Mouse (Mus musculus): ENCODE data around the gene Vps33b.

Vps33b gene

DNA sequence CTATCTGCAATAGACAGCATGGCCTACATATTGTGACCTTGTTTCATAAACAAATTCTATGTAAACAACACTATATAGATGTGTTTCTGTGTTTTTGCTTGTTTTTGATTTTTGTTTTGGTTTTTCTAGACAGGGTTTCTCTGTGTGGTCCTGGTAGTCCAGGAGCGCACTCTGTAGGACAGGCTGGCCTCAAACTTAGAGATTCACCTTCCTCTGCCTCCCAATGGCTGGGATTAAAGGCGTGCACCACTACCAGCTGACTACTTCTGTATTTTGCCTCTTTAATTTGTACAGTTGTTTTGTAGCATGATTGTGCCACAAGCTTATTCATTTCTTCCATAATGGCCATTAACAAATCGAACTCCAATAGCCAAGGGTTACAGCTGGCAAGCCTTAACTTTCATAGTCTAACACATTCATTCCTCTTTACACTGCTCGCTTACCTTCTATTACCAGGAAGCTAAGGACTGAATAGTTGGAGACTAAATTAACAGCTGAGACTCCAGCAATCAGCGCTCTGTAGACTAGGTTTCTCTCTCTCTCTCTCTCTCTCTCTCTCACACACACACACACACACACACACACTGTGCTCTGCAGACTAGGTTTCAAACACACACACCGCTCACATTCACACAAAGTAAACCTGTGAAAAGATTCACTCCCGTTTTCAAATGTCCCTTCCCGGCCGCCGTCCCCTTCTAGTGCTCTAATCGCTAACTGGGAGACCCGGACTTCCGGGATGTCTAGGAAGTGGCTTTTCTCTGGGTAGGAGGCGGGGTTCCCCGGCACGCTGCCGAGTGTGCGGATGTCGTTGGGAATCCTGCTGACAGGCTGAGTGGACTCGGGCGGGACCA is at the start of gene Vps33b:
Vps33b (plus strand) TSS at position 753 of the 854 bp plus-strand sequence.
- in situ Hi-C loops (cut with MboI, MseI) = no loop called here

DNA sequence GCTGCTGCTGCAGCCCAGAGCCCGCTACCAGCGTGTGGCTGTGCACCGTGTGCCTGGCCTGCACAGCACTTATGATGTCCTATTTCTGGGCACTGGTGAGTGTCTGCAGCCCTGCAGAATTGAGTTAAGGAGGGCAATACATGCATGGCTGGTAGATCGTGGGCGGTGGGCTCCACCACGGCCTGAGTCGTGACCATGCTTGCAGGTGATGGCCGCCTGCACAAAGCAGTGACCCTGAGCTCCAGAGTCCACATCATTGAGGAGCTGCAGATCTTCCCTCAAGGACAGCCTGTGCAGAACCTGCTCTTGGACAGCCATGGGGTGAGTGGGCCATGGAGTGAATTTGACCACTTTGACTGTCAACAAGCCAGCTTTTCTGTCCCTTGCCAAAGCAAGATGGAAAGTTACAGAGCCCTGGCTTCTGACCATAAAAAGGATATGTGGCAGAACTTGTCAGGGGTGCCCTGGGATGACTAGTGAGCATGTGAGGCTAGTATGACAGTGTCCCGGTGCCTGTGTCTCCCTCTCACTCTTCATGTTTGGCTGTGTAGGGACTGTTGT is 49.1 kb upstream of the Vps33b start:
- in situ Hi-C loops (cut with MboI, MseI) = no loop called here

DNA sequence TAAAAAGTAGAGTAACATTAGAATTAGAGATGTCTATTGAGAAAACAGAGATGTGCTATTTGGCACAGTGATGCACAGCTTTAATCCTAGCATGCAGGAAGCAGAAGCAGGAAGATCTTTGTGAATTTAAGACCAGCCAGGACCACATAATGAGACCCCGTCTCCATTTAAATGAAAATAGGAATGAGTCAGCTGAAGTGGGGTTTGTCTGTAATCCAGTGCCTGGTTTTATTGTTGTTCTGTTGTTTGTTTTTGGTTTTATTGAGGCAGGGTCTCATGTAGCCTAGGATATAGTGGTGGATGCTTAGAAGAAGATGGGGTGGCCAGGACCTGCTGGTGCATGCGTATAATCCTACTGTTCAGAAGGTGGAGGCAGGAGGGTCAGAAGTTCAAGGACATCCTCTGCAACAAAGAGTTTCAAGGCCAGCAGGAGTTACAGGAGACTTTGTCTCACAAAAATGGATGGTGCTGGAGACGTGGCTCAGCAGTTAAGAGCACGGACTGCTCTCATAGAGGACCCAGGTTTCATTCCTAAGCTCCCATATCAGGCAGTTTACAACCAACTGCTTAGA is 48.2 kb upstream of the Vps33b start:
- in situ Hi-C loops (cut with MboI, MseI) = no loop called here

DNA sequence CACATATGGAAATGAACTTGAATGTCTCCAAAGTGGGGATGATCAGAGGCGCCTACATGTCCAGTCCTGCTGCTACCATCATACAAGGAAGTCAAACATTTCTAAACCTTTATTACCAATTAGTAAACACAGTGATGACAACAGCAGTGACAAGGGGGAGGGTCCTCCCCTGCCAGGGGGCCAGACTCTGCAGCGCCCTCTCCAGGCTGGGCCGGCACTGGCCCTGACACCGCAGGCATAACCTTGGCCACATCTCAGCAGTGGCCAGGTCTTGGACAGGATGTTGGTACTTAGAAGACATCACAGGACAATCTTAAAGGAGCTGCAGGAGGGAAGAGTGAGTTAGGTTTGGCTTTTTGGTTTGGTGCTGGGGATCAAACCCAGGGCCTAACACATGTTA is 42.4 kb upstream of the Vps33b start:
- in situ Hi-C loops (cut with MboI, MseI) = no loop called here

DNA sequence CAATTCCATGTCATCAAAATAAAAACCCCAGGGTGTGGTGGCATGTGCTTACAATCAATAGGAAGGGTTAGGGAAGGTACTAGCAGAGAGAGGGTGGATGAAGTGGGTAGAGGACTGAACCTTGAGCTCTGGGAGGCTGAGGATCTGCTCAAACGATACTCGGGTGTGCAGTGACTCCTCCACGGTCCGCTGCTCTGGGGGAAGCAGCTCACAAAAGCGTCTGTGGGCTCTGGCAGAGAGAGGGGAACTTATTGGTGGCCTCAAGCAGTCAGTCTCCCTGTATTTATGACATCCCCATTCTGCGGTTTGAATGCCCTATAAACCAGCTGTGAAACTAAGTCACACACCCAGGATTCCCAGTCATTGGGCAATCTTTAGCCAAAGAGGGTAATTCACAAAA is 39.3 kb upstream of the Vps33b start:
- in situ Hi-C loops (cut with MboI, MseI) = no loop called here

DNA sequence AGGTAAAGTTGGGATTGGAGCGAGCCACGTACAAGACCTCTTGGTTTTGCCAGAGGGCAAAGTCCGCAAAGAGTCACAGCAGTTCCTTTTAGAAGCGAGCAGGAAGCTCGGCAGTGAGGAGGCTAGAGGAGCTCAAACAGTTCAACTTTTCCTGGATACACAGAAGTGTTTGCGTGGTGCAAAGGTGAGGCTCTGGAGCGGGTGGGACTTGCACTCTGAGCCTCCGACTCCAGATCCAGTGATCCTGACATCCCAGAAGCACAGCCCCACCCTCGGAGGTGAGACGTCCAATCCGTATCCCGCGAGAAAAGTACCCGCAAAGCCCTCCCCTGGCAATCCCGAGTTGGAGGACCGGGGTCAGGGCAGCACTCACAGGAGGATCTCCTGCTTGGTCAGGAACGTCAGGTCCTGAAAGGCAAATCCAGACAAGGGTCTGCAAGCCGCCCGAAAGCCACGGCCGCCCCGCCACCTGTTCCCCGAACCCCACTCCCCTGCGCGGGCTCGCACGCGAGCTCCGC is 37.4 kb upstream of the Vps33b start:
- in situ Hi-C loops (cut with MboI, MseI) = no loop called here

DNA sequence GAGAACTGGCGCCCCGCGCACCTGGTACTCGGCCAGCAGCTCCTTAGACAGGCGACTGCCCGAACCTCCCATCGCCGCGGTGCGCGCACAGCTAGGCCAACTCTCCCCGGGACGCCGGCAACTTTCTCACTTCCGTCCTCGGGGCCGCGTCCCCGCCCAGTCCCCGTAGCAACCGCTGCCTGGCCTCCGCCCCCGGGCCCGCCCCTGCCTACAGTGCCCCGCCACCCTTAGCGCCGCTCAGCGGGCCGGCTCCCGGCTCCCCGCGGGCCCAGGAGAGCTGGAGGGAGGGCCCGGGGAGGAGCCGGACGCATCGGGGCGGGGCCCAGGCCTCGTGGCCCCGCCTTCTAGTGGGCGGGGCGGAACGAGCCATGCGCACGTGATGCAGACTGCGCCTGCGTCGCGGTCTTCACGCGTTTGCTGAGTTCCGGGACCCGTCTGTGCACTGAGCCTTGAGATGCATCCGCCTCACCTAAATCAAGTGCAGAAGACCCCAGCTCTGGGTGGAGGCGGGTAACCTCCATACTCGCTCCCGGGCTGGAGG is 36.9 kb upstream of the Vps33b start, which contains the start of the genes Cib1 and Gdpgp1:
Cib1 (minus strand) TSS at position 325 of the 541 bp plus-strand sequence.
Gdpgp1 (plus strand) TSS at position 377 of the 541 bp plus-strand sequence.
- in situ Hi-C loops (cut with MboI, MseI) = no loop called here

DNA sequence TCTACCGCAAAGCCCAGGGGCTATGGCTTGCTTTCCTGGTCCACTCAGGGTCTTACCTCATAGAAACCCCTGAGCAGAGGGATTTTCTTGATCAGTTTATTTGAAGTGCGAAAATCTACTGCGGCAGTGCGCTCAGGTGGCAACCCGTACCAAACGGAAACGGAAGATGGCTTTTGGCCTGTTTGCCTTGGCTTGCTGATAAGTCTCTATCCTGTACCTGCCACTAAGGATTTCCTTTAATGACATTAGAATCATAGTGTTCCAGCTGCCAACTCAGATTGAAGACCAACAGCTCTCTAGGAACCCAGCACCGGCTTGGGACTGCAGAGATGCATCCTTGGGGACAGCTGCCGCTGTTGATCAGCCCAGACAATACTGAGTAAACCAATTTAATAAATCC is 35.6 kb upstream of the Vps33b start:
- in situ Hi-C loops (cut with MboI, MseI) = no loop called here

DNA sequence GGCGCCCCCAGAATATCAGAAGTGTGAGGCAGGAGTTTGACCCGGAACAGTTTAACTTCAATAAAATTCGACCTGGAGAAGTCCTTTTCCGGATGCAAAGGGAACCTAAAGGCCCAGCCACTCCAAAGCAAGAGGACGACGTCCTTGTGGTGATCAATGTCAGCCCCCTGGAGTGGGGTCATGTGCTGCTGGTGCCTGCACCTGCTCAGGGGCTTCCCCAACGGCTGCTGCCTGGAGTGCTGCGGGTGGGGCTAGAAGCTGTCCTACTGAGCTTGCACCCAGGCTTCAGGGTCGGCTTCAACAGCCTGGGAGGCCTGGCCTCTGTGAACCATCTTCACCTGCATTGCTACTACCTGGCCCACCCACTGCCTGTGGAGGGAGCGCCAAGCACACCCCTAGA is 30.9 kb upstream of the Vps33b start:
- in situ Hi-C loops (cut with MboI, MseI) = no loop called here

DNA sequence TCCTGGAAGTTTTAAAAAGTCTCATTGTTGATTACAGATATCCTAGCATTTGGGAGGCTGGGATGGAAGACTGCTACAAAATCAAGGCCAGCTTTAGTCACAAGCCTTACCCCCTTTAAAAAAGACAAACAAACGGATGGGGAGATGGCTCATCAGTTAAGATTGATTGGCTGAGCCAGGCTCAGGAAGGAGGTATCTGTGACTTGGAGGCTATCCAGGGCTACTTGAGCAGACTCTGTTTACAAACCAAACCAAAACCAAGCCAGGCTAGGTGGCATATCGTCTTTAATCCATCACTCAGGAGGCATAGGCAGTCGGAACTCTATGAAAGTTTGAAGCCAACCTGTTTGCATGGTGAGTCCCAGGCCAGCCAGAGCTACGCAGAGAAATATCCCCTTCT is 27.8 kb upstream of the Vps33b start:
- in situ Hi-C loops (cut with MboI, MseI) = no loop called here

DNA sequence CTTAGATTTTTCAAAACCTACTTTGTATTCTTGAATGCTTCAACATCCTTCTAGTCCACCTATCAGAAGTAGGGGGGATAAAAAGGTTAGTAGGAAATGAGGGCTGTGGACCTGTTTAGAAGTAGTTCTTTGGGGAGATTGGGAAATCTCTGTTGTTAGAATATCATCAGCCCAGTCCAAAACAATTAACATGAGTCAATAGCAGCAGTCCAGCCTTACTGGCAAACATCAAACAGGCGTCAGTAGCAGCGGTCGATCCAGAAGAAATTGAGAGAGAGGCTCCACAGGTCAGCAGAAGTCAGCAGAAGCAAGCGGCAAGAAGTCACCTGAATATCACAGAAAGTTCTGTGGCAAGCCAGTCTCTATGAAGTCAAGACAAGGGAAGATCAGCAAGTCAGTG is 24.6 kb upstream of the Vps33b start:
- in situ Hi-C loops (cut with MboI, MseI) = no loop called here

DNA sequence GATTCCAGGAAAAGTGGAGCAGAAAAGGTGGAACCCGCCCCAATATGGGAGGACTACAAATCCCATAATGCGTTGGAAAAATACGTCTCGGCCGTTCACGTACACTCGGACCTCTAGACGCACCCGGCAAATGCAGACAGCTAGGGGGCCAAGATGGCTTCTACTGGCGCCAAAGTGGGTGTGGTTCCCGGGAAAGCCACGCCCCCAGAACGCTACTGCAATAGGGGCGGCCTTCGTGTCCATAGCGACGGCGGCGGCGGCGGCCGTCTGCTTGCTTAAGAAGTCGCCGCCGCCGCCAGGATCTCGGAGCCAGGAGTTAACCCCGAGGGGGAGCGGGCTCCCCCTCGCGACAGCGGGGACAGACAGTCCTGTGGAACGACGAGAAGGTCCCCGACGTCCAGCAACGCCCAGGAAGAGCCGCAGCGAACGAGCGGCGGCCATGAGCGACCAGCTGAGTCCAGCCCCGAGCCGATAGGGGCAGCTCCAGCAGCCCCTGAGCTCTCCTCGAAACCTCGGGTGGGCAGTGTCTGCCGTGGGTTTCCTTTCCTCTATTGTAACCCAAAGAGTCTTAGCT is 23.2 kb upstream of the Vps33b start, which contains the start of gene Ttll13:
Ttll13 (plus strand) TSS at position 229 of the 574 bp plus-strand sequence.
- in situ Hi-C loops (cut with MboI, MseI) = no loop called here

DNA sequence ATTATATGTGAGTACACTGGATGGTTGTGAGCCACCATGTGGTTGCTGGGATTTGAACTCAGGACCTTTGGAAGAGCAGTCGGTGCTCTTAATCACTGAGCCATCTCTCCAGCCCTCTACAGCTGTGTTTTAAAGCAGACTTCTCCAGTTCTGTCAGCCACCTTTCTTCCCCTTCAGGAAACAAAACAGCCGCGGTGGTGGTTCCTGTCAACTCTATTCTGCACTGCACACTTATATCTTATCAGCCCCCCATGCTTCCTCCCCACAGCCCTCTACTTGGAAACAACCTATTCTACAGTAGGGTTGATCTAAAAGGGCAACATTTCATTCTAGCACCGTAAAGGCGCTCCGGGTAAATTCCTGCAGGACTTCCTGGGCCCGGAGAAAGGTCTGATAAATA is 22.6 kb upstream of the Vps33b start:
- in situ Hi-C loops (cut with MboI, MseI) = no loop called here

DNA sequence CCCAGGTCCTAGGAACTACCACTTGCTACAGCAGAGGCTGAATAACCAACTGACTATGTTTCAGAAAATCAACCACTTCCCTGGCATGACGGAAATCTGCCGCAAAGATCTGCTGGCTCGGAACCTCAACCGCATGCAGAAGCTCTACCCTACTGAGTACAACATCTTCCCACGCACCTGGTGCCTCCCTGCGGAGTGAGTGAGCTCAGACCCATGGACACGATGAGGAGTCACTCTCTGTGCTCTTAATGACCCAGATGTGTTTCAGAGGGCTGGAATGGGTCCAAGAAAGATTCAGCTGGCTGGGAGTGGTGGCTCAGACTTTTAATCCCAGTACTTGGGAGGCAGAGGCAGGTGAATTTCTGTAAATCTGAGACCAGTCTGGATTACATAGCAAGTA is 17.0 kb upstream of the Vps33b start:
- in situ Hi-C loops (cut with MboI, MseI) = no loop called here

DNA sequence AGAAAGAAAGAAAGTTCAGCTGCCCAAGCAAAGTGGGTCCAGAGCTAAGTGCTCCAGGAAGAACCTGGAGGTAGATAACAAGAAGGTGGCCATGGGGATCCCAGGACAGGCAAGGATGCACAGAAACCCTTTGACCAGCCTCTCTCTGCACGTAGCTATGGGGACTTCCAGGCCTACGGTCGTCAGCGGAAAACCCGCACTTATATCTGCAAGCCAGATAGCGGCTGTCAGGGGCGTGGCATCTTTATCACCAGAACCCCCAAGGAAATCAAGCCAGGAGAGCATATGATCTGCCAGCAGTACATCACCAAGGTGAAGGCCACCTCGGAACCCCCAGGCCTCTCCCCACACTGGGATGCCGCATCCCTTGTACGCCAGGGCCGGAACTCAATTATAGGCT is 16.6 kb upstream of the Vps33b start:
- in situ Hi-C loops (cut with MboI, MseI) = no loop called here

DNA sequence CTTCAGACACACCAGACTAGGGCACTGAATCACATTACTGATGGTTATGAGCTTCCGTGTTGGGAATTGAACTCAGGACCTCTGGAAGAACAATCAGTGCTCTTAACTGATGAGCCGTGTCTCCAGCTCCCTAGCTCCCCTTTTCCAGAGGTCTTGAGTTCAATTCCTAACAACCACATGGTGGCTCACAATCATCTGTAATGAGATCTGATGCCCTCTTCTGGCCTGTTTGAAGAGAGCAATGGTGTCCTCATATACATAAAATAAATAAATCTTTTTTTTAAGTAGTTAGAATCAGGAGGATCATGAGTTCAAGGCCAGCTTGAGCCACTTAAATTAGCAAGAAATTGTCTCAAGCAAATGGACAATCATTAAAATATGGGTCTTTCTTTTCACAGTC is 13.5 kb upstream of the Vps33b start:
- in situ Hi-C loops (cut with MboI, MseI) = no loop called here

DNA sequence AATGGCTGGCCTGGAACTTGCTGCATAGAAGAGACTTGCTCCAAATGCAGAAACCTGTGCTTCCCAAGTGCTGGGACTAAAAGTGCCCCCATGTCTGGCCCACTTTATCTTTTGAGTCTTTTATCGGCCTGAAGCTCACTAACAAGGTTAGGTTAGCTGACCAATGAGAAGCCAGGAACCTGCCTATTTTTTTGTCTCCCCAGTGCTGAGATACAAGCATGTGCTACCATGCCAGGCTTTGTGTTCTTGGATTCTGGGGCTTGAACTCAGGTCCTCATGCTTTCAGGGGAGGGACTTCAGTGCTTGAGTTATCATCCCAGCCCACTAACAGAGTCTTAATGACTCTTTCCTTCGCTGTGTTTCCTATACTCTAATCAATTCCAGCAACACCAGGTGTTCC is 11.7 kb upstream of the Vps33b start:
- in situ Hi-C loops (cut with MboI, MseI) = no loop called here

DNA sequence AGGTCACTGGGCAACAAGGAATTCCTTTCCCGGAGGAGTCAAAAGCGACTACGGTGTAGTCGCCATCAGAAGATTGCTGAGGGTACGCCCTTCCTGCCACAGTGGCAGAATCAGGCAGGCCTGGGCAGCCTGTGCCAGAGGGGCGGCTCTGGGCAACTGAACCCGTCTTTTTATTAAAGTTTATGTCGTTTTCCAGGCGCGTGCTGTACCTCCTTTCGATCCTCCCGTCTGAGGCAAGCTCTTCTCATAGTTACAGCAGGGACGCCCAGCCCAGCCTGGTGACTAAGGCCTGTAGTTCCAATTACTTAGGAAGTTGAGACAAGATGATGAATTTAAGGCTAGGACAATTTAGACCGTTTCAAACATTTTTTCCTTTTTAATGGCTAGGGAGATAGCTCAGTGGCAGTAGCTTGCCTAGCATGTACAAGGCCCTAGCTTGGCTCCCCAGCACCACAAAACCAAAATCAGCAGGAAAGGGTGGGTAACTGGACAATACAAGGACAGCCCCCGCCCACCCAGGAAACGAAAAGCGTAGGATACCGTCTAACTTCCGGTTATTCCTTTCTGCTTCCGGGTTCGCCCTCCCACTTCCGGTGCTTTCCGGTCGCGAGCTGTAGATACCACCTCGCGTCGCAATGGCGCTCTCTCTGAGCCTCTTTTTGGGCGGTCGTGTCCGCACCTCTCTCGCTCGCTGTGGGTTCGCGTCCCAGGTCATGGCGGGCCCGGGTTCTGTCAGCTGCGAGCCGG is 8.7 kb upstream of the Vps33b start, which contains the start of gene Ngrn:
Ngrn (plus strand) TSS at position 591 of the 747 bp plus-strand sequence.
- in situ Hi-C loops (cut with MboI, MseI) = no loop called here

DNA sequence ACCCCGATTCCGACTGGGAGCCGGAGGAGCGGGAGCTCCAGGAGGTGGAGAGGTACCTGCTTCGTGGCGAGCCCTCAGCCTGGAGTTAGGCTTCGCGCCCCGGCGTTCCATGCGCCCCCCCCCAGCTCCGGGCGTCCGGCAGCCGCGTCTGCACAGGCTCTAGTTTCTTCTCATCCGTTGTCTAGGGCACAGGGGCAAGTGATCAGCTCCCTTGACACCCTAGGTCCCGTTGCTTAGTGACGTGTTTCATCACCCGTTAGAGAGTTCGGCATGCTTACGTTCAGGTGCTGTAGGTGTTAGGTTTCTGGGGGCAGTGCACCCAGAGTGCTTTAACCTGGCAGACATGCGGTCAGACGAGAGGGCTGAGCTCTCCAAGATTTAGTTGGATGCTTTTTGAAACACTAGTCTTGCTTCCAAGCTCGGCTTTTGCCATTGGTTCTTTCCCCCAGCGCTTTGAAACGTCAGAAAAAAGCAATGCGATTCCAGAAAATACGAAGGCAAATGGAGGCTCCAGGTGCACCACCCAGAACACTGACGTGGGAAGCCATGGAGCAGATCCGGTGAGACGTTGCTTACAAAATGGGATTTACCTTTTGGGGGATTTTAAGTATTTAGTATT is 8.0 kb upstream of the Vps33b start:
- in situ Hi-C loops (cut with MboI, MseI) = no loop called here

DNA sequence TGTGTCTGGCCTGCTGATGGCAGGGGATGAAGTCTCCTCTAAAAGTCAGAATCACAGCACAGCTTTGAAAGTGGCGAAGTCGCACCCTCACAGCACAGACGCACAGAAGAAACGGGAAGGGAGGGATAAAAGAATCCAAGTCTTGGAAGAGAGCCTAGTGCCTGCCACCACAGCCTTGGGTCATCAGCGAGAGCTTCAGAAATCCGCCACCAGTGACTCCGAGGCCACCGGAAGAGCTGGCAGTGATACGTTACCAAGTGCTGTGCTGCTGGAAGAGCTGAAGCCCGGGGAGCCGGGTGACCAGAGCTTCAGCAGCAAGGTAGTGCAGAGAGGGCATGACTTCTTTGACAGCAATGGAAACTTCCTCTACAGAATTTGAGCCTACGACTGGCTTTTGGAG is 4.8 kb upstream of the Vps33b start:
- in situ Hi-C loops (cut with MboI, MseI) = no loop called here

DNA sequence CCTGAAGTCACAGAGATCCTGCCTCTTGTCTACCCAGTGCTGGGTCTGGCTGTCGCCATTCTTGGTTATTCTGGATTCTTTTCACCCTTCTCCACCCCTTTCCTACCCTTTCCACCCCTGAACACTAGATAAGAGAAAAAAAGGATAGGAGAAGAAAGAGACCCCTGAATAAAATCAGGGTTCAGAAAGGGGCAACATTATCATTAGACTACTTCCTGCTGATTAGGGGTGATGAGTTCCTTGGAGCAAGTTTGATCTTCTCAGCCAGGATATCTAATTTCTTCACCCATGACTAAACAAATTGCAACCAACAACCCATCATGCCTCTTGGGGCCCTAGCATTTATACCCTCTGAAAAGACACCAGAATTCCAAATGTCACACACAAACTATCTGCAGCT is 1.7 kb upstream of the Vps33b start:
- in situ Hi-C loops (cut with MboI, MseI) = no loop called here
